Mouse (Mus musculus) induced T-regulatory cell, adult 2 months (primary cell): ENCODE results near the gene Prlr.

ENCODE experiments used
- DNase-seq: peaks from one replicate; pipeline ENCODE4 v3.0.0-alpha.2; 2012; ENCODE audit warnings: low read depth

Gene Prlr

GRCm38 (mm10) chr15:10325080-10325479, 148.0 kb downstream of the Prlr start, which contains the start of gene Gm21973:
Gene Gm21973 (plus strand): TSS chr15:10325380.
- no peak for DNase-seq

DNA sequence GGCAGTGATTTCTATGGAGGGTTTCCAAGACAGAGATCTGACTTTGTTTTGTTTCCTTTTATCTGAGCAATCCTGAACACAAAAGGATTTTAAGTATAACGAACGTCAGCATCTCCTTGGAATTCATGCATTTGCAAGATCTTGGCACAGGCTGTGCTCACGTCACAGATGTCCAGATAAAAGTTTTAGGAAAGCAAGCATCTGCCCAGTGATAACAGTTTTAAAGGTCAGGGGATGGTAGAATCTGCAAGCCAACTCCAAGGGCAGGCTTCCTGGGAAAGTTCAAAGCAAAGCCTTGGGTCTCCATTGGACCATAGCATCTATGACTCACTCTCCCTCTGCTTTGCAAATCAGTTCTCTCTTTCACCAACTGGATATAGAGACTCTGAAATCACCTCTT, 153.6 kb downstream of the Prlr start:
- no peak for DNase-seq

DNA sequence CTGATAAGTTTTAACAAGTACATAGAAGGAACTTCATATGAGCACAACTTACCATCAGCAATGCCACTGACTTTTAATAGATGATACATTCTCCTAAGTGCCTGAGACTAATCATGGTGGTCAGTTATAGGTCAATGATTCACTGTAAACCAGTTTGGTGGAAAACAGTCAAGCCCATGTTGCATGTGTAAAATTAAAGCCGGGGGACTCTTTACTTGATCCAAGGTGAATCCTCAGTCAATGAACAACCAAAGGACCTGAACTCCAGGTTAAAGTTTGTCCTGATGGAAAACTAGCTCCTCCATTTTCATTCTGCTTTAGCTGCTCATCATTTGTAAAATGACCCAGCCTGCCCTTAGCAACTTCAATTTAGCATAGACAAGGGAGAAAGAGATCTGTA, 155.5 kb downstream of the Prlr start:
- no peak for DNase-seq

GRCm38 (mm10) chr15:10338606-10339005, 161.6 kb downstream of the Prlr start:
- DNase-seq: no peak

GRCm38 (mm10) chr15:10347044-10347443, 170.0 kb downstream of the Prlr start:
- no peak for DNase-seq

- DNase-seq: no peak
Measured at GRCm38 (mm10) chr15:10358039-10358948, 181.3 kb downstream of the Prlr start, which contains the start of gene Agxt2. Gene Agxt2 (plus strand): TSS chr15:10358532.

- DNase-seq: no peak
Measured at GRCm38 (mm10) chr15:10366331-10366730, 189.3 kb downstream of the Prlr start.

- no peak for DNase-seq
Measured at GRCm38 (mm10) chr15:10375404-10375803, 198.4 kb downstream of the Prlr start.

- no peak for DNase-seq
Measured at GRCm38 (mm10) chr15:10378338-10378959, 201.4 kb downstream of the Prlr start.

DNA sequence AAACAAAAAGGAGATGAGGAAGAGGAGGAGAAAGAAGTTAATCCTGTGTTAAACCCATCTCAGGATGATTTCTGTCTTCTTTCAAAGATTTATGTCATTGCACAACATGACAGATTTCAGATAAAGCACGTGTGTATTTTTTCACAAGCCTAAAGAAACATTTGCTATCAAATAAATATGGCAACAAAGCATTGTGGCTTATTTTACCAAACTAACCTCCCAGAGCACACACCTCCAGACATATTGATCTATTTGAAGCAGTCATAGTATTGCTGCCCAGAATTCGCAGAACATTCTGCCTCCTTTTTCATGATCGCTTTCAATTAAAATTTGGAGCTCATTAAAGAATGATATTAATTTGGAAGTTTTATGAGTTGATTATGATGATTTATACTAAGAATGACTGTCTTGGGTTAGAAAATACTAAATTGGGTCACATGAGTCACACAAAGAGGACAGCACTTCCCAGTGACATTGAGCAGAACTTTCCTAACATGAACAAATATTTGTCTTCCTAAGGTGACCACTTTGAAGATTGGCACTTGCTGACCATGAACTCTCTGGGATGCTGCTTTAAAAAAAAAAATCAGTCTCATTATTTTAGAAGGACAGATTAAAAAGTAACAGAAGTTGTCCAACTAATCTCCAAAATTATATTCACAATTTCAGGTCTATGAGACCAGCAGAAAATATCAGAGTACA, 202.9 kb downstream of the Prlr start:
- DNase-seq: no peak

GRCm38 (mm10) chr15:10387263-10387662, 210.2 kb downstream of the Prlr start:
- no peak for DNase-seq
